25 mouse cellular contexts compared by ENCODE assay signal in the genomic region with DNA sequence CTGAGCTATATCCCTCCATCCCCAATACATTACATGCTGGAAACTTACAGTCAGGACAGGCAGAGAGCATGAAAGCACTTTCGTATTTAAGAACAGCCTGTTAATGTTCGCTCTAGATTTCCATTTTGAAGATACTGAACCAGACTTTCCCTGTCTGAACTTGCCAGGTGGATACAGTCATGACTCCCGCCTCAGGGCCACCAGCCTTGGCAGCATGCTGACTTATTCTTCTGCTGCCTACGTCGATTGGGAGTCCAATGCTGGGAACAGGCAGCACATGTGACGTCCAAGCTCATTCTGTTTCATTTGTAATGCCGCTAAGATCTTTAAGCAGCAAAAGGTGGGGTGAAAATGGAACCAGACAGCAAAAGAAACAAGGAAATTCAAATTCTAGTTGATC. TPM values are rescaled to one million over a fixed set of nuclear protein-coding genes. Genes with fewer than 3 reads are reported as not detected.
DNase-seq lines count a peak whose midpoint lies in the region; ATAC-seq lines count a peak whose summit lies in the region.
"Had no signal": no experiment of that assay in that cellular context is flagged by ENCODE, and none has a peak within 500 bp of the region (broad histone marks: within the 10 kb centered on the region; RNA-seq: fewer than 3 reads in every experiment).

No protein-coding gene starts in this region.

- H3K36me3 ChIP-seq in kidney, embryonic 15.5 days: no peaks in the 10 kb centered on the region
- no peaks in the 10 kb centered on the region for H3K36me3 ChIP-seq in embryonic facial prominence, embryonic 14.5 days (ENCODE audit: control insufficient read depth, insufficient read depth, low read length)
- H3K36me3 ChIP-seq: embryonic facial prominence, embryonic 15.5 days; forebrain, embryonic 15.5 days; G1E; heart, embryonic 15.5 days; hindbrain, embryonic 13.5 days had no signal

- no peak overlapping the region for H3K4me3 ChIP-seq in kidney, embryonic 15.5 days (replicated peaks)
- H3K4me3 ChIP-seq in embryonic facial prominence, embryonic 14.5 days (ENCODE audit: low read depth, low read length): no peak overlapping the region
- H3K4me3 ChIP-seq: embryonic facial prominence, embryonic 15.5 days; erythroblast, embryonic 14.5 days; forebrain, embryonic 15.5 days; heart, adult 2 months; heart, embryonic 15.5 days; hindbrain, embryonic 13.5 days had no signal

- no peaks in the 10 kb centered on the region for H3K9me3 ChIP-seq in kidney, embryonic 15.5 days (replicated peaks)
- no peaks in the 10 kb centered on the region for H3K9me3 ChIP-seq in embryonic facial prominence, embryonic 14.5 days (ENCODE audit: control insufficient read depth, low read length)
- H3K9me3 ChIP-seq: embryonic facial prominence, embryonic 15.5 days; forebrain, embryonic 15.5 days; G1E; heart, embryonic 15.5 days; hindbrain, embryonic 13.5 days had no signal

- H3K27ac ChIP-seq in kidney, embryonic 15.5 days: no peak overlapping the region
- no peak overlapping the region for H3K27ac ChIP-seq in embryonic facial prominence, embryonic 14.5 days (replicated peaks; ENCODE audit: low read depth, low read length)
- H3K27ac ChIP-seq: embryonic facial prominence, embryonic 15.5 days; forebrain, embryonic 15.5 days; heart, adult 2 months; heart, embryonic 15.5 days; hindbrain, embryonic 13.5 days; hindbrain, postnatal 0 days had no signal

- no peak overlapping the region for H3K4me2 ChIP-seq in kidney, embryonic 15.5 days
- H3K4me2 ChIP-seq in embryonic facial prominence, embryonic 14.5 days (ENCODE audit: low read depth, low read length): no peak overlapping the region
- H3K4me2 ChIP-seq: embryonic facial prominence, embryonic 15.5 days; forebrain, embryonic 15.5 days; heart, embryonic 11.5 days; heart, embryonic 15.5 days; hindbrain, embryonic 13.5 days had no signal

- no peaks in the 10 kb centered on the region for H3K27me3 ChIP-seq in kidney, embryonic 15.5 days
- H3K27me3 ChIP-seq in embryonic facial prominence, embryonic 14.5 days (replicated peaks; ENCODE audit: control insufficient read depth, insufficient read depth, low read length): no peaks in the 10 kb centered on the region
- H3K27me3 ChIP-seq: embryonic facial prominence, embryonic 15.5 days; forebrain, embryonic 15.5 days; heart, embryonic 15.5 days; hindbrain, embryonic 13.5 days had no signal

- H3K9ac ChIP-seq in kidney, embryonic 15.5 days: no peak overlapping the region
- no peak overlapping the region for H3K9ac ChIP-seq in embryonic facial prominence, embryonic 14.5 days (ENCODE audit: low read depth, low read length)
- H3K9ac ChIP-seq: embryonic facial prominence, embryonic 15.5 days; forebrain, embryonic 15.5 days; heart, embryonic 15.5 days; hindbrain, embryonic 13.5 days had no signal

- H3K4me1 ChIP-seq in kidney, embryonic 15.5 days: no peaks in the 10 kb centered on the region
- no peaks in the 10 kb centered on the region for H3K4me1 ChIP-seq in embryonic facial prominence, embryonic 14.5 days (ENCODE audit: control insufficient read depth, insufficient read depth, low read length)
- H3K4me1 ChIP-seq: embryonic facial prominence, embryonic 15.5 days; forebrain, embryonic 15.5 days; heart, embryonic 15.5 days; hindbrain, embryonic 13.5 days had no signal

- 0 out of 2 replicates have a peak, but pooled peaks have one; percentile 43 for ATAC-seq in cerebellum, adult (ENCODE audit: insufficient number of reproducible peaks, low FRiP score, low TSS enrichment)
- no peak for ATAC-seq in kidney, embryonic 15.5 days (replicated peaks; ENCODE audit: low FRiP score)
- 0 out of 2 replicates have a peak, but pooled peaks have one; percentile 55 for ATAC-seq in embryonic facial prominence, embryonic 14.5 days (ENCODE audit: low read depth)
- ATAC-seq: CD4-positive, CD25-positive, alpha-beta regulatory T cell, adult 4 months; forebrain, embryonic 15.5 days; hindbrain, postnatal 0 days had no signal

- 72% methylated on average over 7 of the region's 7 CpGs for WGBS in kidney, embryonic 15.5 days
- WGBS in embryonic facial prominence, embryonic 14.5 days: 57% methylated on average over 7 of the region's 7 CpGs

- no peak for DNase-seq in cerebellum, postnatal 36 days
- DNase-seq in kidney, adult 11 months: peak; percentile 44
- DNase-seq in kidney, postnatal 25 days: peak; percentile 20 to 69
- DNase-seq in kidney, postnatal 4 days: no peak
- DNase-seq in embryonic facial prominence, embryonic 14.5 days (ENCODE audit: low spot score): peak; percentile 48
- no peak for DNase-seq in ovary, postnatal 36 days (ENCODE audit: low spot score)
- DNase-seq: adrenal gland, adult 8-10 months; adrenal gland, postnatal 36 days; B cell, adult 2 months; cerebellum, adult 11 months; cerebellum, adult 8-10 months; gastrocnemius, postnatal 36 days; heart, adult 2 months; heart, postnatal 14 days had no signal

RNA-seq across cellular contexts. Expression of a gene that starts 5.7 kb away (rescaled TPM):
- polyA plus RNA-seq in kidney, embryonic 15.5 days (2015; fragmentation: Nextera tagmentation; extraction: Ambion mirVana): 43.6 and 44.2 TPM in 2 replicates
- 16.9 and 18.1 TPM in 2 replicates for polyA plus RNA-seq in embryonic facial prominence, embryonic 14.5 days (2014; fragmentation: Nextera tagmentation; extraction: Ambion mirVana)

Comparison
In these comparisons a context has a peak if more than half of its experiments do, and no peak if none do; other contexts are left out.
1. DNase-seq: peak in kidney, adult 11 months (single experiment), kidney, postnatal 25 days (2 of 2) and embryonic facial prominence, embryonic 14.5 days (single experiment); none in cerebellum, postnatal 36 days (0 of 2), kidney, postnatal 4 days (0 of 2) and ovary, postnatal 36 days (single experiment).